Mouse (Mus musculus): Measurements from ENCODE around the gene Ldb2. TPM values are rescaled to one million over a fixed set of nuclear protein-coding genes. Genes with fewer than 3 reads are reported as not detected.

The Ldb2 gene
- total and polyA plus RNA-seq, 3 experiments, result not detected

GRCm38 (mm10) chr5:44491526-44491925, 308.0 kb downstream of the Ldb2 start:
- TF ChIP-seq MAFK (IDR thresholded peaks at IDR 0.05; ENCODE audit: borderline replicate concordance, low read depth, low read length), result no peak
- TF ChIP-seq MEF2A (IDR thresholded peaks at IDR 0.05; ENCODE audit: extremely low read depth, insufficient replicate concordance, low read depth, low read length, poor library complexity, severe bottlenecking), result no peak
- no peak for TF ChIP-seq TAL1 (IDR thresholded peaks at IDR 0.05; ENCODE audit: low read length)
- no peak for TF ChIP-seq MYB (IDR thresholded peaks at IDR 0.05; ENCODE audit: low read depth, low read length)
- H3K4me1 ChIP-seq (ENCODE audit: control insufficient read depth in 1 of 2, insufficient read depth in 2 of 2, low read length in 2 of 2), result no peaks in the 10 kb centered on the region
- no peaks in the 10 kb centered on the region for H3K9me3 ChIP-seq (replicated peaks; ENCODE audit: insufficient read depth, low read length)
- no peak overlapping the region for H3K4me3 ChIP-seq (ENCODE audit: control insufficient read depth in 1 of 2, insufficient read depth in 1 of 2, low read depth in 2 of 2, low read length in 2 of 2)
- no peaks in the 10 kb centered on the region for H3K36me3 ChIP-seq (ENCODE audit: control insufficient read depth in 1 of 2, insufficient read depth in 2 of 2, low read length in 2 of 2)
- DNase-seq (ENCODE audit: low read depth, low spot score), result no peak
- H3K79me2 ChIP-seq (ENCODE audit: control insufficient read depth, insufficient read depth, low read length, poor library complexity), result no peaks in the 10 kb centered on the region
- H3K27me3 ChIP-seq (ENCODE audit: control insufficient read depth in 1 of 2, insufficient read depth in 2 of 2, low read length in 2 of 2), result no peaks in the 10 kb centered on the region
- H3K27ac ChIP-seq (ENCODE audit: control insufficient read depth, low read depth, low read length), result no peak overlapping the region
- H3K9ac ChIP-seq (ENCODE audit: control insufficient read depth, low read depth, low read length, poor library complexity, severe bottlenecking), result no peak overlapping the region

DNA sequence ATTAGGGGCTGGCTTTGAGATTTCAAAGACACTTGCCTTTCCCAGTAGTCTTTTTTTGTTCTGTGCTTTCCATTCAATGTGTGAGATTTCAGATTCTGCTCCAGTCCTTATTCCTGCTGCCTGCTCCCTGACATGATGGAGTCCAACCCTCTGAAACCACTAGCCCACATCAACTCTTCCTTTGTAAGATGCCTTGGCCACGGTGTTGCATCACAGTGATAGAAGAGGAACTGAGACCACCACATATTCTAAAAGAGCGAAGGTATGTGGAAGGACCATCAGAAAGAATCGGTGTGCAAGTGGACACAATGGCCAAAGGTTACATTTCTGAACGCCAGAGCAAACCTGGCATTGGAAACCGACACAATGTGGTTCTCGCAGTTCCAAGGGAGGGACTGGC, 309.0 kb downstream of the Ldb2 start:
- H3K79me2 ChIP-seq (ENCODE audit: control insufficient read depth, insufficient read depth, low read length, poor library complexity), result no peaks in the 10 kb centered on the region
- no peak overlapping the region for H3K27ac ChIP-seq (ENCODE audit: control insufficient read depth, low read depth, low read length)
- no peak overlapping the region for H3K9ac ChIP-seq (ENCODE audit: control insufficient read depth, low read depth, low read length, poor library complexity, severe bottlenecking)
- H3K27me3 ChIP-seq (ENCODE audit: control insufficient read depth in 1 of 2, insufficient read depth in 2 of 2, low read length in 2 of 2), result no peaks in the 10 kb centered on the region
- no peak overlapping the region for H3K4me3 ChIP-seq (ENCODE audit: control insufficient read depth in 1 of 2, insufficient read depth in 1 of 2, low read depth in 2 of 2, low read length in 2 of 2)
- no peak for DNase-seq (ENCODE audit: low read depth, low spot score)
- no peaks in the 10 kb centered on the region for H3K4me1 ChIP-seq (ENCODE audit: control insufficient read depth in 1 of 2, insufficient read depth in 2 of 2, low read length in 2 of 2)
- TF ChIP-seq POLR2A (IDR thresholded peaks at IDR 0.05; ENCODE audit: control insufficient read depth in 1 of 2, insufficient read depth in 1 of 2, low read depth in 1 of 2, low read length in 2 of 2, poor library complexity in 1 of 2) (no peak), RCOR1 (IDR thresholded peaks at IDR 0.05; ENCODE audit: low read depth, low read length) (no peak), ZMIZ1 (IDR thresholded peaks at IDR 0.05; ENCODE audit: low read depth, low read length) (no peak), SIN3A (IDR thresholded peaks at IDR 0.05; ENCODE audit: low read length) (no peak), CHD2 (IDR thresholded peaks at IDR 0.05; ENCODE audit: low read length) (no peak)
- H3K36me3 ChIP-seq (ENCODE audit: control insufficient read depth in 1 of 2, insufficient read depth in 2 of 2, low read length in 2 of 2), result no peaks in the 10 kb centered on the region
- no peaks in the 10 kb centered on the region for H3K9me3 ChIP-seq (replicated peaks; ENCODE audit: insufficient read depth, low read length)

- H3K4me3 ChIP-seq (ENCODE audit: control insufficient read depth in 1 of 2, insufficient read depth in 1 of 2, low read depth in 2 of 2, low read length in 2 of 2), result no peak overlapping the region
- no peaks in the 10 kb centered on the region for H3K27me3 ChIP-seq (ENCODE audit: control insufficient read depth in 1 of 2, insufficient read depth in 2 of 2, low read length in 2 of 2)
- no peak for DNase-seq (ENCODE audit: low read depth, low spot score)
- TF ChIP-seq KAT2A (conservative IDR thresholded peaks at IDR 0.05; ENCODE audit: low read depth, low read length), result no peak
- no peak for TF ChIP-seq ZNF384 (IDR thresholded peaks at IDR 0.05; ENCODE audit: low read depth, low read length)
- no peak for TF ChIP-seq ZMIZ1 (IDR thresholded peaks at IDR 0.05; ENCODE audit: low read depth, low read length)
- no peak for TF ChIP-seq ETS1 (IDR thresholded peaks at IDR 0.05; ENCODE audit: low read depth, low read length)
- no peak for TF ChIP-seq MXI1 (IDR thresholded peaks at IDR 0.05; ENCODE audit: low read depth, low read length)
- no peak for TF ChIP-seq CTCF (IDR thresholded peaks at IDR 0.05 in 2 of 3, conservative IDR thresholded peaks at IDR 0.05 in 1 of 3; ENCODE audit: control insufficient read depth in 1 of 3, insufficient read depth in 1 of 3, low read depth in 2 of 3, low read length in 3 of 3, poor library complexity in 1 of 3, severe bottlenecking in 1 of 3)
- TF ChIP-seq POLR2AphosphoS5 (IDR thresholded peaks at IDR 0.05; ENCODE audit: borderline replicate concordance, low read depth, low read length), result no peak
- TF ChIP-seq MAX (IDR thresholded peaks at IDR 0.05; ENCODE audit: low read length), result no peak
- TF ChIP-seq TCF12 (IDR thresholded peaks at IDR 0.05; ENCODE audit: low read depth, low read length), result no peak
- TF ChIP-seq E2F4 (IDR thresholded peaks at IDR 0.05; ENCODE audit: borderline replicate concordance, low read depth, low read length), result no peak
- no peak for TF ChIP-seq HCFC1 (IDR thresholded peaks at IDR 0.05; ENCODE audit: low read depth, low read length)
- no peak for TF ChIP-seq UBTF (IDR thresholded peaks at IDR 0.05; ENCODE audit: borderline replicate concordance, insufficient read depth, low read depth, low read length)
- TF ChIP-seq SIN3A (IDR thresholded peaks at IDR 0.05; ENCODE audit: low read length), result no peak
- no peak for TF ChIP-seq TAL1 (IDR thresholded peaks at IDR 0.05; ENCODE audit: low read length)
- no peak for TF ChIP-seq BHLHE40 (IDR thresholded peaks at IDR 0.05; ENCODE audit: borderline replicate concordance, low read depth, low read length)
- no peak for TF ChIP-seq MYB (IDR thresholded peaks at IDR 0.05; ENCODE audit: low read depth, low read length)
- TF ChIP-seq NRF1 (IDR thresholded peaks at IDR 0.05; ENCODE audit: insufficient read depth, low read depth, low read length, poor library complexity, severe bottlenecking), result no peak
- TF ChIP-seq RCOR1 (IDR thresholded peaks at IDR 0.05; ENCODE audit: low read depth, low read length), result no peak
- no peak for TF ChIP-seq ZC3H11A (IDR thresholded peaks at IDR 0.05; ENCODE audit: low read depth, low read length)
- TF ChIP-seq RAD21 (IDR thresholded peaks at IDR 0.05; ENCODE audit: low read depth, low read length), result no peak
- no peaks in the 10 kb centered on the region for H3K4me1 ChIP-seq (ENCODE audit: control insufficient read depth in 1 of 2, insufficient read depth in 2 of 2, low read length in 2 of 2)
- no peaks in the 10 kb centered on the region for H3K9me3 ChIP-seq (replicated peaks; ENCODE audit: insufficient read depth, low read length)
- no peaks in the 10 kb centered on the region for H3K79me2 ChIP-seq (ENCODE audit: control insufficient read depth, insufficient read depth, low read length, poor library complexity)
- no peaks in the 10 kb centered on the region for H3K36me3 ChIP-seq (ENCODE audit: control insufficient read depth in 1 of 2, insufficient read depth in 2 of 2, low read length in 2 of 2)
- no peak overlapping the region for H3K27ac ChIP-seq (ENCODE audit: control insufficient read depth, low read depth, low read length)
- no peak overlapping the region for H3K9ac ChIP-seq (ENCODE audit: control insufficient read depth, low read depth, low read length, poor library complexity, severe bottlenecking)
These were observed 315.9 kb downstream of the Ldb2 start for GRCm38 (mm10) chr5:44483426-44484106.
